Mouse (Mus musculus) CH12.LX (cell line): ENCODE results near the gene Stxbp3. TPM values are rescaled to one million over a fixed set of nuclear protein-coding genes. Genes with fewer than 3 reads are reported as not detected.
A peak's percentile ranks its signal among the peaks of the same experiment; 100 is the strongest.

Experiments
- DNase-seq: peaks from one replicate; pipeline ENCODE4 v3.0.0-alpha.2; 2013; ENCODE audit errors: extremely low read depth
- H3K27ac ChIP-seq: 2 replicates; pipeline ENCODE4 v1.5.1; 2012; ENCODE audit warnings: low read depth, mild to moderate bottlenecking, control low read depth, moderate library complexity; ENCODE audit not compliant: insufficient read depth
- H3K27me3 ChIP-seq: replicated peaks from 2 replicates; pipeline ENCODE3; 2012; ENCODE audit warnings: inconsistent platforms
- H3K36me3 ChIP-seq, 2 experiments: replicated peaks in 1 of 2; 2 replicates each; pipeline versions ENCODE3 to v1.6.1; 2012; ENCODE audit warnings: inconsistent platforms in 1 of 2, low read length in 1 of 2, mild to moderate bottlenecking in 1 of 2, mixed read lengths in 1 of 2, moderate library complexity in 1 of 2; ENCODE audit not compliant: control insufficient read depth in 1 of 2, insufficient read depth in 1 of 2
- H3K4me1 ChIP-seq, 2 experiments: 2 replicates each; pipeline ENCODE4 v1.6.1; 2012; ENCODE audit warnings: inconsistent platforms in 1 of 2, moderate library complexity in 1 of 2; ENCODE audit not compliant: insufficient read depth in 2 of 2, control insufficient read depth in 1 of 2
- H3K4me2 ChIP-seq: 2 replicates; pipeline ENCODE4 v1.6.1; 2012; ENCODE audit warnings: low read depth, mild to moderate bottlenecking, control low read depth; ENCODE audit not compliant: poor library complexity, insufficient read depth, severe bottlenecking
- H3K4me3 ChIP-seq, 3 experiments: fragments of 150-350 bp in 1 of 3; sonication (generic) in 1 of 3; replicated peaks in 1 of 3; 2 replicates each; pipeline versions ENCODE3 to v1.5.1; 2011 to 2012; ENCODE audit warnings: low read depth in 2 of 3, low read length in 2 of 3, mild to moderate bottlenecking in 2 of 3, moderate library complexity in 2 of 3, control low read depth in 1 of 3, improper control_type of control experiment in 1 of 3, inconsistent platforms in 1 of 3, mixed read lengths in 1 of 3; ENCODE audit not compliant: poor library complexity in 1 of 3
- H3K79me2 ChIP-seq: replicated peaks from 2 replicates; pipeline ENCODE4 v1.6.1; 2012; ENCODE audit warnings: mild to moderate bottlenecking, moderate library complexity; ENCODE audit not compliant: control insufficient read depth, poor library complexity, insufficient read depth, severe bottlenecking; ENCODE audit errors: extremely low read depth
- H3K9ac ChIP-seq: 2 replicates; pipeline ENCODE4 v1.6.1; 2012; ENCODE audit warnings: low read depth, mild to moderate bottlenecking, control low read depth, moderate library complexity; ENCODE audit not compliant: insufficient read depth
- H3K9me3 ChIP-seq: replicated peaks from 2 replicates; pipeline ENCODE3; 2012; ENCODE audit warnings: low read length, inconsistent platforms, mixed read lengths
- BHLHE40 ChIP-seq: IDR thresholded peaks from 2 replicates; pipeline ENCODE4 v1.6.1; 2011; ENCODE audit warnings: mild to moderate bottlenecking, low read depth, low read length, improper control_type of control experiment
- CHD1 ChIP-seq: IDR thresholded peaks from 2 replicates; pipeline ENCODE4 v1.6.1; 2012; ENCODE audit warnings: low read depth, low read length, improper control_type of control experiment, inconsistent platforms
- CHD2 ChIP-seq: IDR thresholded peaks from 2 replicates; pipeline ENCODE4 v1.6.1; 2011; ENCODE audit warnings: low read length, improper control_type of control experiment
- CTCF ChIP-seq, 2 experiments: IDR thresholded peaks in 1 of 2; conservative IDR thresholded peaks in 1 of 2; 2 replicates each; pipeline ENCODE4 v1.5.1; 2011 to 2012; ENCODE audit warnings: low read depth in 2 of 2, low read length in 2 of 2, improper control_type of control experiment in 1 of 2, inconsistent platforms in 1 of 2, mild to moderate bottlenecking in 1 of 2, moderate library complexity in 1 of 2
- ELF1 ChIP-seq: IDR thresholded peaks from 2 replicates; pipeline ENCODE4 v1.6.1; 2014; ENCODE audit warnings: low read depth, mild to moderate bottlenecking, inconsistent platforms, low read length, improper control_type of control experiment
- EP300 ChIP-seq: IDR thresholded peaks from 2 replicates; pipeline ENCODE4 v1.6.1; 2011; ENCODE audit warnings: low read length, improper control_type of control experiment
- ETS1 ChIP-seq: conservative IDR thresholded peaks from 2 replicates; pipeline ENCODE4 v1.6.1; 2012; ENCODE audit warnings: low read depth, mild to moderate bottlenecking, inconsistent platforms, low read length, improper control_type of control experiment, moderate library complexity
- HCFC1 ChIP-seq: IDR thresholded peaks from 2 replicates; pipeline ENCODE4 v1.6.1; 2012; ENCODE audit warnings: low read depth, mild to moderate bottlenecking, inconsistent platforms, low read length, improper control_type of control experiment
- KAT2A ChIP-seq: IDR thresholded peaks from 2 replicates; pipeline ENCODE4 v1.6.1; 2012; ENCODE audit warnings: low read length, improper control_type of control experiment, inconsistent platforms; ENCODE audit not compliant: insufficient replicate concordance
- MAFK ChIP-seq: IDR thresholded peaks from 2 replicates; pipeline ENCODE4 v1.6.1; 2011; ENCODE audit warnings: low read length, improper control_type of control experiment; ENCODE audit not compliant: insufficient replicate concordance
- MAX ChIP-seq: IDR thresholded peaks from 2 replicates; pipeline ENCODE4 v1.6.1; 2011; ENCODE audit warnings: low read length, improper control_type of control experiment
- MEF2A ChIP-seq: IDR thresholded peaks from 2 replicates; pipeline ENCODE4 v1.6.1; 2014; ENCODE audit warnings: low read depth, mild to moderate bottlenecking, inconsistent platforms, low read length, improper control_type of control experiment, borderline replicate concordance
- MXI1 ChIP-seq: IDR thresholded peaks from 2 replicates; pipeline ENCODE4 v1.6.1; 2011; ENCODE audit warnings: mild to moderate bottlenecking, low read depth, low read length, improper control_type of control experiment
- NELFE ChIP-seq: IDR thresholded peaks from 2 replicates; pipeline ENCODE4 v1.6.1; 2011; ENCODE audit warnings: low read depth, low read length, improper control_type of control experiment
- NRF1 ChIP-seq: IDR thresholded peaks from 2 replicates; pipeline ENCODE4 v1.6.1; 2014; ENCODE audit warnings: low read depth, mild to moderate bottlenecking, inconsistent platforms, low read length, improper control_type of control experiment, moderate library complexity
- PAX5 ChIP-seq: IDR thresholded peaks from 2 replicates; pipeline ENCODE4 v1.6.1; 2012; ENCODE audit warnings: low read length, inconsistent platforms, mixed read lengths
- POLR2A ChIP-seq: IDR thresholded peaks from 2 replicates; pipeline ENCODE4 v1.6.1; 2011; ENCODE audit warnings: low read depth, mild to moderate bottlenecking, improper control_type of control experiment, low read length
- RAD21 ChIP-seq: IDR thresholded peaks from 2 replicates; pipeline ENCODE4 v1.6.1; 2011; ENCODE audit warnings: low read depth, mild to moderate bottlenecking, low read length, improper control_type of control experiment, moderate library complexity
- SIN3A ChIP-seq: IDR thresholded peaks from 2 replicates; pipeline ENCODE4 v1.6.1; 2012; ENCODE audit warnings: low read length, improper control_type of control experiment, inconsistent platforms
- SMC3 ChIP-seq: IDR thresholded peaks from 2 replicates; pipeline ENCODE4 v1.6.1; 2011; ENCODE audit warnings: low read depth, low read length, improper control_type of control experiment
- TBP ChIP-seq: conservative IDR thresholded peaks from 2 replicates; pipeline ENCODE4 v1.6.1; 2011; ENCODE audit warnings: low read depth, low read length, improper control_type of control experiment
- TCF12 ChIP-seq: IDR thresholded peaks from 2 replicates; pipeline ENCODE4 v1.6.1; 2014; ENCODE audit warnings: low read depth, mild to moderate bottlenecking, inconsistent platforms, low read length, improper control_type of control experiment
- UBTF ChIP-seq: IDR thresholded peaks from 2 replicates; pipeline ENCODE4 v1.6.1; 2012; ENCODE audit warnings: low read depth, mild to moderate bottlenecking, inconsistent platforms, low read length, improper control_type of control experiment, moderate library complexity
- ZC3H11A ChIP-seq: IDR thresholded peaks from 2 replicates; pipeline ENCODE4 v1.6.1; 2012; ENCODE audit warnings: low read depth, mild to moderate bottlenecking, inconsistent platforms, low read length, improper control_type of control experiment
- ZNF384 ChIP-seq: IDR thresholded peaks from 2 replicates; pipeline ENCODE4 v1.6.1; 2012; ENCODE audit warnings: low read depth, low read length, improper control_type of control experiment, inconsistent platforms
- dilution Hi-C: fragments of 300-500 bp; cut with MboI; formaldehyde crosslinking; loops from 2 replicates; pipeline ENCODE4 v1.14.3; 2020; ENCODE audit warnings: low sequenced_read_pairs; ENCODE audit not compliant: extremely low pct_unique_long_range_greater_than_20kb, extremely low pct_ligation_motif_present
- in situ Hi-C: fragments of 300-500 bp; cut with MboI; formaldehyde crosslinking; loops from 3 replicates; pipeline ENCODE4 v1.14.3; 2019; ENCODE audit warnings: low sequenced_read_pairs, low pct_ligation_motif_present, low pct_unique_long_range_greater_than_20kb, mixed read lengths
- polyA plus RNA-seq: library from polyadenylated mRNA; unstranded; fragments of >175 nt; gene quantifications from 2 replicates; pipeline ENCODE4 v1.2.1, GENCODE M21; 2012; ENCODE audit warnings: low read depth; ENCODE audit not compliant: insufficient read length
- total RNA-seq, 2 experiments: library from RNA; depleted of rRNA; stranded (reverse); fragments of 300-350 nt in 1 of 2; fragments of >200 nt in 1 of 2; gene quantifications; 2 replicates each; pipeline ENCODE4 v1.2.3; 2012 to 2014

The Stxbp3 gene
- total and polyA plus RNA-seq, 3 experiments, result 12.1 to 21.5 (median 14.4) TPM

DNA sequence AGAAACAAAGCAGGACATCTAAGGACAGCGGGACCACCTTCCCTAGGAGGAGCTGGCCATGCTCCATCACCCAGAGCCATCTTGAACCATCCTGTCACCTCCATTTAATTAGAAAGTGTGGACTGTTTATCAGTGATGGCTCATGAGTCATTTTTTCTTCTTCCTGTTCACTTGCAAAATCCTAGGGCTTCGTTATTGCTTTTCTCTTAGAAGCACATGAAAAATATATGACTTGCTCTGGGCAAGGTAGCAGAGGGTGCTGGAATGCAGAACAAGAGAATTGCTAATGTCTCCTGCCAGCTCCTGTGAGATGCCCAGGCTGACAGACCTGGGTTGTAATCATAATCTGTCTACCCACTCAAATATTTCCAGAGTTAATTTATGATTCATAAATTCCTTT, 20.5 kb upstream of the Stxbp3 start:
- Histone ChIP-seq H3K79me2 (no peaks in the 10 kb centered on the region), H3K27ac (no peak overlapping the region), H3K9me3 (no peaks in the 10 kb centered on the region), H3K9ac (no peak overlapping the region), H3K27me3 (no peaks in the 10 kb centered on the region), H3K4me2 (no peak overlapping the region), H3K4me3 (no peak overlapping the region), H3K36me3 (no peaks in the 10 kb centered on the region), H3K4me1 (peaks cover 5 to 35% of the 10 kb centered on the region in 2 experiments)
- dilution Hi-C loops (no loop called here), in situ Hi-C loops (no loop called here)
- DNase-seq, result no peak
- no peak for TF ChIP-seq EP300
- no peak for TF ChIP-seq PAX5
- no peak for TF ChIP-seq KAT2A
- no peak for TF ChIP-seq ETS1
- no peak for TF ChIP-seq TBP
- no peak for TF ChIP-seq HCFC1

DNA sequence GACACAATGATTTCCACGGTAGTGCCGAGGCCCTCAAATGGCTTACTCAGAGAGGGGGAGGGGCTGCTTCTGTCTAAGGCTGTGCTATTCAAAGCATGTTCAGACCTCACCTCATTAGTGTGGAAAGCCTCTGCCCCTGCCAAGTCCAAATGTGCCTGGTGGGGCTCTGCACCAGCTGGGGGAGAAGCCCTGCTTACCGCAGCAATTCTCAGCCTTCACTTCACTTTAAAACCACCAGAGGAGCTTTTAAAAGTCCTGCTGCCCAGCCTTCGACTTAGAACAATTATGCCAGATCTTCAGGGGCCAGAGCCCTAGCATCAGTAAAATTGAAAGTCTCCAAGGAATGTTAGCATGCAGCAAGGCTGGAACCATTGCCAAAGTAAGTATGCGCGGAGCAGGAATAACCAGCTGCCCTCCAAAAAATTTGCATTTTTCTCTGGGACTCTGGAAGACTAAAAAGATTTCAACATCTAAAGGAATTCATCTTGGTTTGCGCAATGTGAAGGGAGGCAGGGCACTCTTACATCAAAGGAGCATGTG, 18.0 kb upstream of the Stxbp3 start:
- in situ Hi-C loops, result loop anchor here (5.0 kb wide), 1 partner anchor 44 kb away; no protein-coding TSS in a partner anchor
- no peaks in the 10 kb centered on the region for H3K27me3 ChIP-seq
- no peaks in the 10 kb centered on the region for H3K79me2 ChIP-seq
- H3K4me2 ChIP-seq, result peak overlapping the region; percentile 30; the same call in 1 of the 2 replicates
- H3K27ac ChIP-seq, result no peak overlapping the region
- H3K9ac ChIP-seq, result no peak overlapping the region
- DNase-seq, result peak; percentile 72
- TF ChIP-seq ZC3H11A, result no peak
- peak; percentile 82 for TF ChIP-seq ETS1
- TF ChIP-seq NELFE, result no peak
- no peak for TF ChIP-seq HCFC1
- peak; percentile 75; the same call in 1 of the 2 replicates for TF ChIP-seq MAFK
- peak; percentile 41; the same call in 1 of the 2 replicates for TF ChIP-seq CHD2
- peak in 1 of 2 experiments; percentile 14; a peak in 1 of 4 replicates for TF ChIP-seq CTCF (conservative IDR thresholded peaks at IDR 0.05 in 1 of 2, IDR thresholded peaks at IDR 0.05 in 1 of 2; ENCODE audit: low read depth in 2 of 2, low read length in 2 of 2)
- peak; percentile 4; the same call in 1 of the 2 replicates for TF ChIP-seq CHD1
- no peak for TF ChIP-seq ELF1
- no peak for TF ChIP-seq KAT2A
- no peak for TF ChIP-seq POLR2A
- TF ChIP-seq SMC3, result no peak; the same call in 1 of the 2 replicates
- peak; percentile 57; the same call in 1 of the 2 replicates for TF ChIP-seq TCF12
- 0 out of 2 replicates have a peak, but pooled peaks have one; percentile 52 for TF ChIP-seq TBP
- TF ChIP-seq MXI1, result no peak
- peak; percentile 51; the same call in 1 of the 2 replicates for TF ChIP-seq MEF2A
- no peak for TF ChIP-seq UBTF
- peak; percentile 43; the same call in 1 of the 2 replicates for TF ChIP-seq SIN3A
- TF ChIP-seq NRF1, result no peak
- peak; percentile 7 for TF ChIP-seq RAD21
- TF ChIP-seq EP300, result 0 out of 2 replicates have a peak, but pooled peaks have one; percentile 8
- TF ChIP-seq MAX, result 0 out of 2 replicates have a peak, but pooled peaks have one; percentile 29
- no peak for TF ChIP-seq ZNF384
- TF ChIP-seq BHLHE40, result 0 out of 2 replicates have a peak, but pooled peaks have one; percentile 28
- no peaks in the 10 kb centered on the region for H3K36me3 ChIP-seq
- dilution Hi-C loops, result no loop called here
- H3K4me1 ChIP-seq, result peaks cover 14 to 47% of the 10 kb centered on the region in 2 experiments
- no peak overlapping the region for H3K4me3 ChIP-seq
- H3K9me3 ChIP-seq, result no peaks in the 10 kb centered on the region
